Mouse (Mus musculus) embryonic facial prominence, embryonic 12.5 days (tissue): ENCODE data around the gene Gnat2. TPM values are rescaled to one million over a fixed set of nuclear protein-coding genes. Genes with fewer than 3 reads are reported as not detected.

Experiments used
- ATAC-seq: fragments of 200-750 bp; cut with Nextera tagmentation; 2 replicates; pipeline ENCODE4 v1.8.0; 2017; ENCODE audit not compliant: insufficient number of reproducible peaks, insufficient read depth, low FRiP score, low TSS enrichment
- H3K27ac ChIP-seq: fragments of 300-500 bp; sonication (generic); 2 replicates; pipeline ENCODE4 v1.5.1; 2016; ENCODE audit warnings: mild to moderate bottlenecking
- H3K27me3 ChIP-seq: fragments of 300-500 bp; sonication (generic); 2 replicates; pipeline ENCODE4 v1.6.1; 2016; ENCODE audit warnings: mild to moderate bottlenecking, moderate library complexity
- H3K36me3 ChIP-seq: fragments of 300-500 bp; sonication (generic); 2 replicates; pipeline ENCODE4 v1.6.1; 2016; ENCODE audit warnings: mild to moderate bottlenecking
- H3K4me1 ChIP-seq: fragments of 300-500 bp; sonication (generic); 2 replicates; pipeline ENCODE4 v1.6.1; 2016
- H3K4me2 ChIP-seq: fragments of 300-500 bp; sonication (generic); replicated peaks from 2 replicates; pipeline ENCODE4 v1.6.1; 2016; ENCODE audit warnings: mild to moderate bottlenecking, moderate library complexity
- H3K4me3 ChIP-seq: fragments of 300-500 bp; sonication (generic); 2 replicates; pipeline ENCODE4 v1.5.1; 2016; ENCODE audit warnings: mild to moderate bottlenecking
- H3K9ac ChIP-seq: fragments of 300-500 bp; sonication (generic); 2 replicates; pipeline ENCODE4 v1.6.1; 2016; ENCODE audit warnings: mild to moderate bottlenecking, moderate library complexity
- H3K9me3 ChIP-seq: fragments of 300-500 bp; sonication (generic); 2 replicates; pipeline ENCODE4 v1.6.1; 2016; ENCODE audit warnings: mild to moderate bottlenecking, moderate library complexity
- WGBS: fragments of 180-500 bp; shearing (Covaris S2); methylation state at CpG from one replicate; pipeline ENCODE4 v1.1.7; 2016; 5-methylcytosine and 5-hydroxymethylcytosine counted together
- polyA plus RNA-seq: library from polyadenylated mRNA; unstranded; fragments of >200 nt; fragmentation: Nextera tagmentation; extraction: Ambion mirVana; gene quantifications from 2 replicates; pipeline ENCODE4 v1.2.1, GENCODE M21; 2016

The Gnat2 gene
- polyA plus RNA-seq, 1 experiment from 2014 or later, result 0.47 TPM

DNA sequence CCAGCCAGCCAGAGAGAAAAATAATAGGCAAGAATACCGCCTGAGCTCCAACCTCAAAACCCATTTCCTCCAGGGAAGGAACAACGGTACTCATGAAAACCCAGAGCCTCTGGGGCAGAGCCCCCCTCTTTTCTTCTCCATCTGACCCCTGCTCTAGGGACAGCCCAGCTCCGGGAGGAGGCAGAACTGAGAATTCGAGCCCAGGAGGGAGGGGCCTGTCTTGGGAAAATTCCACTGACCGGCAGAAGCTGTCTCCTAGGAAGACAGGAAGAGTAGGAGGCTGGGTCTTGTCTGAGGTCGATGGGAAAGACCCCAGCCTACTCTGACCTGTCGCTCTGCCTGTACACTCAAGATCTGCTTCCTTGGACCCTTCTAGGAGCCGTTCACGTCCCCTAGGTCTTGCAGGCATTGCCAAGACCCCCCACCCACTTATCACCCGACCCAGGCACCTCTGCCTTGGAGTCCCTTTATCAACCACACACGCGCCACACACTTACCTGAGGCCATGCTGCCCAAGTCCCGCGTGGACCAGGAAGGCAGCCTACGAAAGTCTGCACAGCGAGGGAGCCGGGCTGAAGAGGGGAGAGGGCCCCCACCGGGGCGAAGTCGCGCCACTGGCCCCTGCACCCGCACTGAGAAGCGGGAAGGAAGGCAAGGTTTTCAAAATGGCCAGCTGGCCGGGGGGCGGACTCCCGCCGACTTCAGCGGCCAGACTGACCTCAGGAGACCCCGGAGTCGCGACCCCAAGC lies 6.7 kb upstream of the Gnat2 start:
- peak overlapping the region; percentile 68 for H3K4me3 ChIP-seq

GRCm38 (mm10) chr3:108086470-108086979 lies 6.1 kb upstream of the Gnat2 start, which contains the start of gene Ampd2:
Gene Ampd2 (minus strand): TSS chr3:108086651.
- Histone ChIP-seq H3K27ac (peak within 1 kb of the TSS; percentile 90), H3K9me3 (no peaks in the 10 kb centered on the region), H3K4me2 (peak within 1 kb of the TSS; percentile 100), H3K9ac (peak within 1 kb of the TSS; percentile 74), H3K4me3 (peak within 1 kb of the TSS; percentile 68), H3K4me1 (peaks cover 48% of the 10 kb centered on the region), H3K36me3 (no peaks in the 10 kb centered on the region), H3K27me3 (no peaks in the 10 kb centered on the region)
- no peak for ATAC-seq
- 1% methylated on average over 29 of the region's 29 CpGs for WGBS

More for the DNA sequence above, 6.7 kb upstream of the Gnat2 start:
- no peaks in the 10 kb centered on the region for H3K36me3 ChIP-seq
- H3K4me1 ChIP-seq, result peaks cover 48% of the 10 kb centered on the region
- no peaks in the 10 kb centered on the region for H3K27me3 ChIP-seq
- peak overlapping the region; percentile 90 for H3K27ac ChIP-seq
- peak overlapping the region; percentile 74 for H3K9ac ChIP-seq
- peak overlapping the region; percentile 100 for H3K4me2 ChIP-seq
- ATAC-seq, result peak; percentile 66
- no peaks in the 10 kb centered on the region for H3K9me3 ChIP-seq
- under 1% methylated on average over 31 of the region's 31 CpGs for WGBS

DNA sequence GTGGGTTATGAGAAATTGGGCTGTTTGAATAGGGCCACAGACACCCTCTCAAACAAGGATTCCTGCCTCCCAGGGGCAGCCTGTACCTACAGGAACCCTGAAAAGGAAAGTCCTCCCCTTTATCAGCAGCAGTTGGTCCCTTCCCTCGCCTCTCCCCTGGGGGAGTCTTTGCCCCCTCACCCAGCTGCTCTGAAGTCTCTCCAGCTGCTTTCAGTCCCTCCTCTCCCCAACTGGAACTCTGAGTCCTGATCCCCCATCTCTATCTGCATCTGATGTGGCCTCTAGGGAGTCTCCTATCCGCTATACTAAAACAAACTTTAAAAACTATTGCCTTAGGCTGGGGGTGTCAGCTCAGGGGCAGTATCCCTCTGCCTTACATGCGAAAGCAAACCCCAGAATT lies 5.3 kb upstream of the Gnat2 start:
- Histone ChIP-seq H3K36me3 (no peaks in the 10 kb centered on the region), H3K9ac (no peak overlapping the region), H3K9me3 (no peaks in the 10 kb centered on the region), H3K4me1 (peaks cover 45% of the 10 kb centered on the region), H3K27me3 (no peaks in the 10 kb centered on the region), H3K4me2 (no peak overlapping the region), H3K4me3 (no peak overlapping the region), H3K27ac (no peak overlapping the region)
- ATAC-seq, result no peak
- WGBS, result 74% methylated on average over 3 of the region's 3 CpGs

- H3K27ac ChIP-seq, result no peak overlapping the region
- H3K9me3 ChIP-seq, result no peaks in the 10 kb centered on the region
- no peaks in the 10 kb centered on the region for H3K27me3 ChIP-seq
- ATAC-seq, result no peak
- no peaks in the 10 kb centered on the region for H3K36me3 ChIP-seq
- WGBS, result 36% methylated on average over 5 of the region's 5 CpGs
- no peak overlapping the region for H3K9ac ChIP-seq
- H3K4me2 ChIP-seq, result no peak overlapping the region
- H3K4me1 ChIP-seq, result peaks cover 34% of the 10 kb centered on the region
- no peak overlapping the region for H3K4me3 ChIP-seq
Observed at GRCm38 (mm10) chr3:108088842-108089380, 3.7 kb upstream of the Gnat2 start.

DNA sequence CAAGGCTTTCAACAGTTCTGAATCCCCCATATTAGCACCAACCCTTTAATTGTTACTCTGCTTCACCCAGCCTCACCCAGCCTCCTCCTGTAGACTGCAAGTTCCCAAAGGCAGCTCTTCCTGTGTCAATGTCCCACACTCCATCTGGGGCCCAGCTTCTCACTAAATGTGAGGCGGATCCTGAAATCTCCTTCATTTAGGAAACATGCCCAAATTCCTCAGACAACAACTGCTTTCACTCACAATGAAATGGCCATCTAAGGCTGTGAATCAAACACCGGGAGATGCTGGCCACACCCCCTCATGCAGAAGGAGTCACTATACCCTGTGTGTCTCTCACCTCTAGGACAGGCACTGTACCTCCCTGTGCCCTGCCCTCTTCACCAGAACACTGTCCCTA lies 2.7 kb upstream of the Gnat2 start:
- H3K27me3 ChIP-seq, result no peaks in the 10 kb centered on the region
- no peak overlapping the region for H3K9ac ChIP-seq
- H3K27ac ChIP-seq, result no peak overlapping the region
- peaks cover 24% of the 10 kb centered on the region for H3K4me1 ChIP-seq
- H3K9me3 ChIP-seq, result no peaks in the 10 kb centered on the region
- 43% methylated on average over 2 of the region's 2 CpGs for WGBS
- no peaks in the 10 kb centered on the region for H3K36me3 ChIP-seq
- H3K4me3 ChIP-seq, result no peak overlapping the region
- H3K4me2 ChIP-seq, result no peak overlapping the region
- ATAC-seq, result no peak

GRCm38 (mm10) chr3:108090561-108090960 lies 2.0 kb upstream of the Gnat2 start:
- no peaks in the 10 kb centered on the region for H3K36me3 ChIP-seq
- no peak overlapping the region for H3K4me3 ChIP-seq
- H3K9ac ChIP-seq, result no peak overlapping the region
- no peak overlapping the region for H3K4me2 ChIP-seq
- no peaks in the 10 kb centered on the region for H3K27me3 ChIP-seq
- H3K4me1 ChIP-seq, result peaks cover 23% of the 10 kb centered on the region
- ATAC-seq, result no peak
- 68% methylated on average over 2 of the region's 2 CpGs for WGBS
- 0 out of 2 replicates have a peak overlapping the region, but pooled peaks have one; percentile 17 for H3K27ac ChIP-seq
- H3K9me3 ChIP-seq, result no peaks in the 10 kb centered on the region

DNA sequence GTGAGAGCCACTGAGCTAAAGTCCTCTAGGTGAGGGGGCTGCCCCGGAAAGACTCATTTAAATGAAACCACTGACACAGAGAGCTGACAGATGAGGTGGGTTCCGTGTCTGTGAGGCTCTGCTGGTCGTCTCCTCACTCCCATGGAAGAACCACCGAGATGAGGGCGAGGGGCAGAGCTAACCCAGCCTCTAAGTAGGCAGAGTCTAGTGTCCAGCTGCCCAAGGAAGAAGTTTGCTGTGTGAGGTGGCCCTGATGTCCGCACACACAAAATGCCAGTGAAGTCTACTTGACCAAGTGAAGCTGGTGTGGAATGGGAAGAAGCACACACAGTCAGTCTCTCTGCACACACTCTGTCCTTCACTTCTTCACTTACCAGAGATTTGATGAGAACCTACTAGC lies 559 bp upstream of the Gnat2 start:
- Histone ChIP-seq H3K4me2 (no peak overlapping the region), H3K9me3 (no peaks in the 10 kb centered on the region), H3K4me1 (peaks cover 16% of the 10 kb centered on the region), H3K9ac (no peak overlapping the region), H3K36me3 (no peaks in the 10 kb centered on the region), H3K27ac (no peak overlapping the region), H3K4me3 (no peak overlapping the region), H3K27me3 (no peaks in the 10 kb centered on the region)
- ATAC-seq, result no peak
- 79% methylated on average over 6 of the region's 6 CpGs for WGBS

GRCm38 (mm10) chr3:108093306-108093705 lies 717 bp downstream of the Gnat2 start:
- Histone ChIP-seq H3K4me1 (peaks cover 12% of the 10 kb centered on the region; the same call in 1 of the 2 replicates), H3K9me3 (no peaks in the 10 kb centered on the region), H3K27ac (no peak overlapping the region), H3K4me2 (no peak overlapping the region), H3K36me3 (no peaks in the 10 kb centered on the region), H3K27me3 (no peaks in the 10 kb centered on the region), H3K9ac (no peak overlapping the region), H3K4me3 (no peak overlapping the region)
- 54% methylated on average over 6 of the region's 6 CpGs for whole genome bisulfite sequencing
- ATAC-seq, result no peak

DNA sequence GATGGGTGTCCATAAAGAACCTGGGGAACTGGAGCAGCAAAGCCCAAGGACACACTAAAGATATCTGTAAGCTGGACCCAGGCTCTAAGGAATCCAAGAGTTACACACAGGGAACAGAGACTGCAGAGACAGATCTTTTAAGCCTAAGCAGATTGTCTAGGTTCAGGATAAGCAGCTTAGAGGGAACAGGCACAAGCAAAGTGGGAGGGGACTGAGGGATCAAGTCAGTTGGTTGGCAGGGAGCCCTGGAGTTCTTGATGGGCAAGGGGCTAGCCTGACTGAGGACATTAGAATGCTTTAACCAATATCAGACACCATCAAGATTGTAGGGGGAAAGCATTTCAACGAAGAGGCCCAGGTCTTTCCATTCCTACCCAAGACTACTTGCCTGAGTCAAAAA lies 1.6 kb downstream of the Gnat2 start:
- Histone ChIP-seq H3K27ac (no peak overlapping the region), H3K9ac (no peak overlapping the region), H3K27me3 (no peaks in the 10 kb centered on the region), H3K9me3 (no peaks in the 10 kb centered on the region), H3K4me2 (no peak overlapping the region), H3K4me3 (no peak overlapping the region), H3K4me1 (peaks cover 6% of the 10 kb centered on the region; the same call in 1 of the 2 replicates), H3K36me3 (no peaks in the 10 kb centered on the region)
- ATAC-seq, result no peak
- 84% methylated on average over 1 of the region's 1 CpGs for WGBS

DNA sequence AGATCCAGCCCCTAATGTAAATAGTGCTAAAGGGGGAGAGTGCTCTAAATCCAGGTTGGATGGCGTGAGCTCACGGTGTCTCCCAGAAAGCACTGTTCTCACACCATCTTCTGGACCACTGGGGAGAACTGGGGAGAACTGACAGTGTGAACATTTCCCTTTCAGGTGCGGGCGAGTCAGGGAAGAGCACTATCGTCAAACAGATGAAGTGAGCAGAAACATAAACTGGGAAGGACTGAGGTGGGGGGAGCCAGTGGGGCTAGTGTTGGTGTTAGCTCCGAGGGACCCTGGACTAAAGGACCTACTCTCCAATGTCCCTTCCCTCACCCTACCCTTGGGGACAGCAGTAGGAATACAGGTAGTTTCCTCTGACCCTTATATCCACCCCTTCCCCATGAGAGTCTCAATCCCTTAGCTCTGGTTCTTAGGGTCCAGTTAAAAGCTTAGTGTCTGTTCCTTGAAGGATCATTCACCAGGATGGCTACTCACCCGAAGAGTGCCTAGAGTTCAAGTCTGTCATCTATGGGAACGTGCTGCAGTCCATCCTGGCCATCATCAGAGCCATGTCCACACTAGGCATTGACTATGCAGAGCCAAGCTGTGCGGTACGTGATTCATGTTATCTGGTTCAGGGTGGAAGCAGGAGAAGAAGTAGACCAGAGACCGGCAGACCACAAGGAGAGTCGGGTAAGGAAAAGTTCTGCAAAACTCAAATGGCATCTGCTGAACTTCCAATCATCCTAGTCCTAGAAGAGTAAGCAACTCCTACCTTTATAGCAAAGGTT lies 2.6 kb downstream of the Gnat2 start:
- Histone ChIP-seq H3K4me1 (no peaks in the 10 kb centered on the region), H3K9me3 (no peaks in the 10 kb centered on the region)
- no peak for ATAC-seq

GRCm38 (mm10) chr3:108096226-108096625 lies 3.6 kb downstream of the Gnat2 start:
- Histone ChIP-seq H3K9me3 (no peaks in the 10 kb centered on the region), H3K4me1 (no peaks in the 10 kb centered on the region), H3K9ac (no peak overlapping the region), H3K27ac (no peak overlapping the region), H3K4me3 (no peak overlapping the region), H3K4me2 (no peak overlapping the region), H3K36me3 (no peaks in the 10 kb centered on the region), H3K27me3 (no peaks in the 10 kb centered on the region)
- WGBS, result 74% methylated on average over 8 of the region's 8 CpGs
- ATAC-seq, result no peak

More for the DNA sequence above, 2.6 kb downstream of the Gnat2 start:
- no peak overlapping the region for H3K4me2 ChIP-seq
- no peaks in the 10 kb centered on the region for H3K36me3 ChIP-seq
- no peak overlapping the region for H3K27ac ChIP-seq
- H3K9ac ChIP-seq, result no peak overlapping the region
- 91% methylated on average over 12 of the region's 12 CpGs for WGBS
- H3K27me3 ChIP-seq, result no peaks in the 10 kb centered on the region
- H3K4me3 ChIP-seq, result no peak overlapping the region
